In genomic region chr9:65294716-65295378, GRCm38 (mm10) we compare ENCODE assay signal across 10 mouse cellular contexts. TPM values are rescaled to one million over a fixed set of nuclear protein-coding genes. Genes with fewer than 3 reads are reported as not detected.
A peak's percentile ranks its signal among the peaks of the same experiment; 100 is the strongest.
DNase-seq lines count a peak whose midpoint lies in the region; ATAC-seq and TF ChIP-seq lines count a peak whose summit lies in the region.
"Had no signal": no experiment of that assay in that cellular context is flagged by ENCODE, and none has a peak within 500 bp of the region (broad histone marks: within the 10 kb centered on the region; RNA-seq: fewer than 3 reads in every experiment).

No protein-coding gene starts in this region.

- no peak for TF ChIP-seq CTCF in kidney, adult 2 months (conservative IDR thresholded peaks at IDR 0.05; ENCODE audit: insufficient read depth, insufficient read length, low read depth, low read length)
- TF ChIP-seq CTCF in hindbrain, postnatal 0 days (IDR thresholded peaks at IDR 0.05; ENCODE audit: low read depth): no peak

- peak overlapping the region; percentile 93 for H3K27ac ChIP-seq in kidney, adult 2 months (ENCODE audit: insufficient read depth, low read depth, low read length)
- peak overlapping the region; percentile 87 for H3K27ac ChIP-seq in embryonic facial prominence, embryonic 14.5 days (replicated peaks; ENCODE audit: low read depth, low read length)
- peak overlapping the region; percentile 86 for H3K27ac ChIP-seq in hindbrain, postnatal 0 days

- peak overlapping the region; percentile 97 for H3K4me3 ChIP-seq in kidney, adult 2 months (ENCODE audit: insufficient read depth, low read depth, low read length)
- peak overlapping the region; percentile 97 for H3K4me3 ChIP-seq in embryonic facial prominence, embryonic 14.5 days (ENCODE audit: low read depth, low read length)
- H3K4me3 ChIP-seq in hindbrain, postnatal 0 days (ENCODE audit: low read length): peak overlapping the region; percentile 84
- peak overlapping the region; percentile 92 for H3K4me3 ChIP-seq in megakaryocyte, embryonic 14.5 days (replicated peaks)

- H3K4me2 ChIP-seq in embryonic facial prominence, embryonic 14.5 days (ENCODE audit: low read depth, low read length): peak overlapping the region; percentile 82
- H3K4me2 ChIP-seq in hindbrain, postnatal 0 days (ENCODE audit: low read depth, low read length): peak overlapping the region; percentile 94

- DNase-seq in kidney, adult 2 months: peak; percentile 41
- DNase-seq in kidney, postnatal 25 days: no peak
- peak; percentile 55 for DNase-seq in embryonic facial prominence, embryonic 14.5 days (ENCODE audit: low spot score)
- peak; percentile 26 for DNase-seq in hindbrain, postnatal 0 days (ENCODE audit: low spot score)
- no peak for DNase-seq in adrenal gland, postnatal 25 days
- DNase-seq in gastrocnemius, adult 8-10 months (ENCODE audit: low spot score in 2 of 2): no peak
- no peak for DNase-seq in spleen, postnatal 36 days (ENCODE audit: low spot score in 2 of 2)

- WGBS in kidney, adult 2 months: under 1% methylated on average over 28 of the region's 28 CpGs
- 2% methylated on average over 28 of the region's 28 CpGs for WGBS in embryonic facial prominence, embryonic 14.5 days
- WGBS in hindbrain, postnatal 0 days: 2% methylated on average over 28 of the region's 28 CpGs

- no peak for ATAC-seq in embryonic facial prominence, embryonic 14.5 days (ENCODE audit: low read depth)
- ATAC-seq in hindbrain, postnatal 0 days: no peak

- H3K4me1 ChIP-seq in kidney, adult 2 months (ENCODE audit: control insufficient read depth, insufficient read depth, low read length): peaks cover 25% of the 10 kb centered on the region
- peaks cover 12% of the 10 kb centered on the region for H3K4me1 ChIP-seq in embryonic facial prominence, embryonic 14.5 days (ENCODE audit: control insufficient read depth, insufficient read depth, low read length)
- peaks cover 5% of the 10 kb centered on the region; the same call in 1 of the 2 replicates for H3K4me1 ChIP-seq in hindbrain, postnatal 0 days (ENCODE audit: insufficient read depth, low read length)
- H3K4me1 ChIP-seq in megakaryocyte, embryonic 14.5 days: peaks cover 30% of the 10 kb centered on the region

- TF ChIP-seq POLR2A in kidney, adult 2 months (IDR thresholded peaks at IDR 0.05; ENCODE audit: low read depth, low read length): no peak

- H3K27me3 ChIP-seq in kidney, adult 2 months (replicated peaks; ENCODE audit: control insufficient read depth, insufficient read depth, low read length): no peaks in the 10 kb centered on the region
- no peaks in the 10 kb centered on the region for H3K27me3 ChIP-seq in embryonic facial prominence, embryonic 14.5 days (replicated peaks; ENCODE audit: control insufficient read depth, insufficient read depth, low read length)
- H3K27me3 ChIP-seq in hindbrain, postnatal 0 days (ENCODE audit: insufficient read depth, low read length): no peaks in the 10 kb centered on the region
- H3K27me3 ChIP-seq in megakaryocyte, embryonic 14.5 days (replicated peaks): no peaks in the 10 kb centered on the region
- H3K27me3 ChIP-seq: Patski had no signal

- H3K9me3 ChIP-seq in embryonic facial prominence, embryonic 14.5 days (ENCODE audit: control insufficient read depth, low read length): no peaks in the 10 kb centered on the region
- H3K9me3 ChIP-seq in hindbrain, postnatal 0 days (ENCODE audit: low read length): no peaks in the 10 kb centered on the region
- H3K9me3 ChIP-seq in megakaryocyte, embryonic 14.5 days: no peaks in the 10 kb centered on the region

- H3K9ac ChIP-seq in embryonic facial prominence, embryonic 14.5 days (ENCODE audit: low read depth, low read length): peak overlapping the region; percentile 97
- peak overlapping the region; percentile 91 for H3K9ac ChIP-seq in hindbrain, postnatal 0 days (replicated peaks; ENCODE audit: low read length)

- H3K36me3 ChIP-seq in kidney, adult 2 months (ENCODE audit: control insufficient read depth, insufficient read depth, low read length): no peaks in the 10 kb centered on the region; the same call in 1 of the 2 replicates
- peaks cover 12% of the 10 kb centered on the region; the same call in 1 of the 2 replicates for H3K36me3 ChIP-seq in embryonic facial prominence, embryonic 14.5 days (ENCODE audit: control insufficient read depth, insufficient read depth, low read length)
- no peaks in the 10 kb centered on the region for H3K36me3 ChIP-seq in hindbrain, postnatal 0 days (ENCODE audit: insufficient read depth, low read length)
- H3K36me3 ChIP-seq in megakaryocyte, embryonic 14.5 days (replicated peaks; ENCODE audit: low read length): peaks cover 26% of the 10 kb centered on the region

RNA-seq across cellular contexts. Expression of gene Clpx, which starts 0.8 kb away (rescaled TPM):
- polyA plus RNA-seq in kidney, adult 2 months (2012; rRNA removed): 24.4 and 25.8 TPM in 2 replicates
- polyA plus RNA-seq in embryonic facial prominence, embryonic 14.5 days (2014; fragmentation: Nextera tagmentation; extraction: Ambion mirVana): 55.8 and 56.3 TPM in 2 replicates
- 22.7 and 23.3 TPM in 2 replicates for total RNA-seq in hindbrain, postnatal 0 days (2014; rRNA removed)
- polyA plus RNA-seq in hindbrain, postnatal 0 days (2015; fragmentation: Nextera tagmentation; extraction: Ambion mirVana): 37.1 and 41.2 TPM in 2 replicates
- polyA plus RNA-seq in megakaryocyte, embryonic 14.5 days (2012; ENCODE audit: insufficient read depth, low replicate concordance): 4.8 and 6.1 TPM in 2 replicates
- 57.3 and 57.5 TPM in 2 replicates for total RNA-seq in adrenal gland, postnatal 25 days (2021)
- 10 to 100 TPM; 55.4 to 65.0 (median 56.9) TPM for total RNA-seq in gastrocnemius, adult 8-10 months (2022)

RNA-seq across cellular contexts. Expression of gene Cilp, which starts 29.9 kb away (rescaled TPM):
- 1.1 and 1.4 TPM in 2 replicates for polyA plus RNA-seq in kidney, adult 2 months (2012; rRNA removed)
- 9.7 and 10.7 TPM in 2 replicates for polyA plus RNA-seq in embryonic facial prominence, embryonic 14.5 days (2014; fragmentation: Nextera tagmentation; extraction: Ambion mirVana)
- 0.16 and 0.29 TPM in 2 replicates for total RNA-seq in hindbrain, postnatal 0 days (2014; rRNA removed)
- polyA plus RNA-seq in hindbrain, postnatal 0 days (2015; fragmentation: Nextera tagmentation; extraction: Ambion mirVana): 0.29 and 0.37 TPM in 2 replicates
- 0.03 TPM in 1 of 2 replicates, not detected in the other for polyA plus RNA-seq in megakaryocyte, embryonic 14.5 days (2012; ENCODE audit: insufficient read depth, low replicate concordance)
- total RNA-seq in adrenal gland, postnatal 25 days (2021): 4.0 and 4.3 TPM in 2 replicates
- 10 to 100 TPM in 2 of 4 experiments, 1 to 10 TPM in 2; 3.3 to 14.7 (median 9.6) TPM for total RNA-seq in gastrocnemius, adult 8-10 months (2022)
- total RNA-seq: neutrophil, adult 5-6 weeks had no signal
- polyA plus RNA-seq: Patski had no signal

RNA-seq across cellular contexts. Expression of gene Pdcd7, which starts 51.1 kb away (rescaled TPM):
- polyA plus RNA-seq in kidney, adult 2 months (2012; rRNA removed): 6.0 and 6.1 TPM in 2 replicates
- polyA plus RNA-seq in embryonic facial prominence, embryonic 14.5 days (2014; fragmentation: Nextera tagmentation; extraction: Ambion mirVana): 11.5 and 11.9 TPM in 2 replicates
- total RNA-seq in hindbrain, postnatal 0 days (2014; rRNA removed): 16.2 and 17.5 TPM in 2 replicates
- 8.6 and 10.2 TPM in 2 replicates for polyA plus RNA-seq in hindbrain, postnatal 0 days (2015; fragmentation: Nextera tagmentation; extraction: Ambion mirVana)
- polyA plus RNA-seq in megakaryocyte, embryonic 14.5 days (2012; ENCODE audit: insufficient read depth, low replicate concordance): 7.3 and 14.5 TPM in 2 replicates
- 16.1 and 19.0 TPM in 2 replicates for total RNA-seq in adrenal gland, postnatal 25 days (2021)
- total RNA-seq in gastrocnemius, adult 8-10 months (2022): 10 to 100 TPM; 12.1 to 19.7 (median 15.0) TPM

Comparison
In these comparisons a context has a peak if more than half of its experiments do, and no peak if none do; other contexts are left out.
1. DNase-seq: peak in kidney, adult 2 months (single experiment), embryonic facial prominence, embryonic 14.5 days (single experiment) and hindbrain, postnatal 0 days (single experiment); none in kidney, postnatal 25 days (0 of 2), adrenal gland, postnatal 25 days (single experiment), gastrocnemius, adult 8-10 months (0 of 2) and spleen, postnatal 36 days (0 of 2).
2. Peak in every context shown above with its lines, with median percentiles within 50 percentile points of each other: H3K27ac ChIP-seq and H3K4me3 ChIP-seq.